Mouse (Mus musculus): ENCODE measurements at regions not wholly inside any gene's neighbourhood (a gene's known extent, or its start where the extent isn't known, plus 50 kb on each side); places are given as distances from the start of the nearest gene placed in this dataset.

GRCm38 (mm10) chr19:44695331-44695730, 60.5 kb upstream of the Pax2 start:
- no peaks in the 10 kb centered on the region for H3K9me3 ChIP-seq (replicated peaks)
- peaks cover 35% of the 10 kb centered on the region for H3K4me1 ChIP-seq
- WGBS = 19% methylated on average over 3 of the region's 3 CpGs
- no peak overlapping the region for H3K27ac ChIP-seq
- H3K27me3 ChIP-seq (ENCODE audit: low read depth, poor library complexity, severe bottlenecking) = peaks cover 100% of the 10 kb centered on the region
- H3K36me3 ChIP-seq = no peaks in the 10 kb centered on the region
- DNase-seq (ENCODE audit: low spot score) = no peak
- no peak overlapping the region for H3K4me3 ChIP-seq

- H3K27ac ChIP-seq = no peak overlapping the region
- H3K4me1 ChIP-seq = peaks cover 37% of the 10 kb centered on the region
- DNase-seq (ENCODE audit: low spot score) = no peak
- H3K27me3 ChIP-seq (ENCODE audit: low read depth, poor library complexity, severe bottlenecking) = peaks cover 100% of the 10 kb centered on the region
- H3K36me3 ChIP-seq = no peaks in the 10 kb centered on the region
- WGBS = 11% methylated on average over 8 of the region's 8 CpGs
- H3K9me3 ChIP-seq (replicated peaks) = no peaks in the 10 kb centered on the region
- H3K4me3 ChIP-seq = no peak overlapping the region
Measured at GRCm38 (mm10) chr19:44696059-44696712, 59.7 kb upstream of the Pax2 start.

- H3K27me3 ChIP-seq (ENCODE audit: low read depth, poor library complexity, severe bottlenecking) = peaks cover 100% of the 10 kb centered on the region
- no peak overlapping the region for H3K27ac ChIP-seq
- WGBS = 37% methylated on average over 9 of the region's 9 CpGs
- no peaks in the 10 kb centered on the region for H3K9me3 ChIP-seq (replicated peaks)
- no peak overlapping the region for H3K4me3 ChIP-seq
- DNase-seq (ENCODE audit: low spot score) = no peak
- H3K4me1 ChIP-seq = peaks cover 37% of the 10 kb centered on the region
- H3K36me3 ChIP-seq = no peaks in the 10 kb centered on the region
Measured at GRCm38 (mm10) chr19:44696773-44697172, 59.1 kb upstream of the Pax2 start.

GRCm38 (mm10) chr19:44698382-44699256, 57.2 kb upstream of the Pax2 start:
- no peak for DNase-seq (ENCODE audit: low spot score)
- no peak overlapping the region for H3K27ac ChIP-seq
- no peaks in the 10 kb centered on the region for H3K36me3 ChIP-seq
- H3K4me3 ChIP-seq = no peak overlapping the region
- no peaks in the 10 kb centered on the region for H3K9me3 ChIP-seq (replicated peaks)
- 13% methylated on average over 21 of the region's 21 CpGs for WGBS
- peaks cover 28% of the 10 kb centered on the region for H3K4me1 ChIP-seq
- H3K27me3 ChIP-seq (ENCODE audit: low read depth, poor library complexity, severe bottlenecking) = peaks cover 93% of the 10 kb centered on the region

All from limb, embryonic 10.5 days (tissue).